Mouse (Mus musculus): ENCODE measurements around the gene Trpc4ap. TPM values are rescaled to one million over a fixed set of nuclear protein-coding genes. Genes with fewer than 3 reads are reported as not detected.

Gene Trpc4ap
- polyA plus RNA-seq, 1 experiment from 2014 or later, result 132 TPM

DNA sequence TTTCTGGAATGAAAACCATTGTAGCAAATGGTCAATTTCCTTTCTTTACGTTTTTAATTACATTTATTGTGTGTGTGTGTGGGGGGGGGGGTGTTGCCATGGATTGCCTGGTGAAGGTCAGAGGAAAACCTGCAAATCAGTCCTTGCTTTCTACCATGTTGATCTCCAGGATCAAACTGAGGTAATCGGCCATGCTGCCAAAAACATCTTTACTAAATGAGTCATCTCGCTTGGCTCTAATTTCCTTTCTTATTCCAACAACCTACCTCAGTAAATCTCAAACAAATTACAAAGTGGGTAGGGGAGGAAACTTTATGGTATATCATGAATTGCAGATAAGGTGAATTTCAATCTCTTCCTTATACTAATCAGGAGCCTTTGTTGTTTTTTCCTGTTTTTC is 104.0 kb downstream of the Trpc4ap start:
- no peak for DNase-seq
- no peaks in the 10 kb centered on the region for H3K9me3 ChIP-seq (ENCODE audit: low read depth, low read length)
- H3K27me3 ChIP-seq (ENCODE audit: insufficient read depth, low read length), result no peaks in the 10 kb centered on the region
- H3K27ac ChIP-seq (ENCODE audit: low read depth), result no peak overlapping the region
- no peak overlapping the region for H3K9ac ChIP-seq
- H3K4me1 ChIP-seq (ENCODE audit: insufficient read depth), result peaks cover 6% of the 10 kb centered on the region; the same call in 1 of the 2 replicates
- H3K4me3 ChIP-seq (ENCODE audit: low read depth, low read length), result no peak overlapping the region
- H3K4me2 ChIP-seq, result no peak overlapping the region
- WGBS, result 77% methylated on average over 3 of the region's 3 CpGs
- H3K36me3 ChIP-seq (ENCODE audit: insufficient read depth), result no peaks in the 10 kb centered on the region
- TF ChIP-seq CTCF (IDR thresholded peaks at IDR 0.05; ENCODE audit: low read depth), result no peak
- ATAC-seq (ENCODE audit: insufficient read depth), result no peak

DNA sequence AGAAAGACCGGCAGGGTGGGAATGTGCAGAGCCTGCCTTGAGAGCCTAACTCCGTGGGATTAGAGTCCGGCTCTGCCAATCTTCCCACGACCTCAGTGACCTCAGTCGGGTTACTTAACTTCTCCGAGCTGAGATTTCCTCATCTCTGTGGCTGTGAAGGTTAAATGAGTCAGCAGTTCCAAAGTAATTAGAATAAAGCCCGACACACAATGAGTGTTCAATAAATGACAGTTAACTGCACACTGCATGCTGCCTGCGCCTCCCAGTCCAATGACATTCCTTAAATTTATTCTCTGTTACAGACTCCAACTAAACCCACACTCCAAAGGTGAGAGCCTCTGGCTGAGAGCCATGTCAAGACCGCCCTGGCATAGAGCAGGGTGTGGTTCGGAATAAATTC is 106.7 kb downstream of the Trpc4ap start:
- TF ChIP-seq CTCF (IDR thresholded peaks at IDR 0.05; ENCODE audit: low read depth), result no peak
- ATAC-seq (ENCODE audit: insufficient read depth), result no peak
- Histone ChIP-seq H3K36me3 (ENCODE audit: insufficient read depth) (no peaks in the 10 kb centered on the region), H3K4me3 (ENCODE audit: low read depth, low read length) (no peak overlapping the region), H3K27me3 (ENCODE audit: insufficient read depth, low read length) (no peaks in the 10 kb centered on the region), H3K27ac (ENCODE audit: low read depth) (no peak overlapping the region), H3K4me2 (no peak overlapping the region), H3K9ac (no peak overlapping the region), H3K4me1 (ENCODE audit: insufficient read depth) (no peaks in the 10 kb centered on the region), H3K9me3 (ENCODE audit: low read depth, low read length) (no peaks in the 10 kb centered on the region)
- WGBS, result 62% methylated on average over 10 of the region's 10 CpGs
- DNase-seq, result no peak

DNA sequence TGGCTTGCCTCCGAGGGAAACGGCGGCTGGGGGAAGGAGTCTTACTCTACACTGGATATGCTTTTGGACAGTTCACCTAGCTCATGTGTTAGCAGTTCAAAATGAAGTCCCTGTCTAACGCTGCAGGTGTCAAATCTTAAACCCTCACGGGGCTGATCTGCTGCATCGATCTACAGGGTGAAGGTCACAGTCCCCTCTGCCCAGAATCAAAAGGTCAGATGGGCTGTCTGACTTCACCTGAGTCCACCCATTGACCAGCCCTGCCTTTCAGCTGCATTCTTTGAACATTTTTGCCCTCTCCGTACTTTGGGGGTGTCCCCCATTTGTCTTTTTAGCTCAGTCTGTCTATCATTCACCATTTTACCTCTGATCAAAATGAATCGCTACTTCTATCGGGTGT is 107.1 kb downstream of the Trpc4ap start:
- no peak for ATAC-seq (ENCODE audit: insufficient read depth)
- H3K36me3 ChIP-seq (ENCODE audit: insufficient read depth), result no peaks in the 10 kb centered on the region
- WGBS, result 87% methylated on average over 9 of the region's 9 CpGs
- H3K27me3 ChIP-seq (ENCODE audit: insufficient read depth, low read length), result no peaks in the 10 kb centered on the region
- H3K9ac ChIP-seq, result no peak overlapping the region
- H3K4me1 ChIP-seq (ENCODE audit: insufficient read depth), result no peaks in the 10 kb centered on the region
- no peak overlapping the region for H3K4me2 ChIP-seq
- H3K27ac ChIP-seq (ENCODE audit: low read depth), result no peak overlapping the region
- no peaks in the 10 kb centered on the region for H3K9me3 ChIP-seq (ENCODE audit: low read depth, low read length)
- no peak for DNase-seq
- TF ChIP-seq CTCF (IDR thresholded peaks at IDR 0.05; ENCODE audit: low read depth), result no peak
- H3K4me3 ChIP-seq (ENCODE audit: low read depth, low read length), result no peak overlapping the region

MicroRNA genes within 50 kb of the gene (microRNA counts, 519-probe panel; counts per million panel counts)
- microRNA mmu-miR-499, result 1,615 counts per million, percentile 12 among the panel's probes with 10 or more counts

Small RNAs within 50 kb of the gene (microRNA-seq; reads per million reads assigned to microRNA genes)
- gene Mir499 (ENCODE audit: borderline number of aligned reads), result 15.2 reads per million, percentile 28 among the genes with 10 or more reads in this experiment

Other genes starting within 250 kb of the Trpc4ap start
- gene Ncoa6, start 218.5 kb downstream of the Trpc4ap start, polyA plus RNA-seq (2014; fragmentation: Nextera tagmentation; extraction: Ambion mirVana), result 27.1 and 28.4 TPM in 2 replicates
- gene Acss2, start 174.4 kb downstream of the Trpc4ap start, polyA plus RNA-seq (2014; fragmentation: Nextera tagmentation; extraction: Ambion mirVana), result 7.5 and 7.9 TPM in 2 replicates
- gene Ggt7, start 174.1 kb downstream of the Trpc4ap start, polyA plus RNA-seq (2014; fragmentation: Nextera tagmentation; extraction: Ambion mirVana), result 2.1 and 2.6 TPM in 2 replicates
- 22.0 TPM in 2 replicates for gene Gss, start 99.6 kb downstream of the Trpc4ap start, polyA plus RNA-seq (2014; fragmentation: Nextera tagmentation; extraction: Ambion mirVana)
- 0.32 and 0.36 TPM in 2 replicates for gene Myh7b, start 81.2 kb downstream of the Trpc4ap start, polyA plus RNA-seq (2014; fragmentation: Nextera tagmentation; extraction: Ambion mirVana)
- gene Edem2, start 37.1 kb upstream of the Trpc4ap start, polyA plus RNA-seq (2014; fragmentation: Nextera tagmentation; extraction: Ambion mirVana), result 35.6 and 35.7 TPM in 2 replicates
- not detected in 2 replicates for gene Gm17581, start 43.5 kb upstream of the Trpc4ap start, polyA plus RNA-seq (2014; fragmentation: Nextera tagmentation; extraction: Ambion mirVana)
- 10.4 and 10.9 TPM in 2 replicates for gene Procr, start 58.7 kb upstream of the Trpc4ap start, polyA plus RNA-seq (2014; fragmentation: Nextera tagmentation; extraction: Ambion mirVana)
- gene Mmp24, start 83.0 kb upstream of the Trpc4ap start, polyA plus RNA-seq (2014; fragmentation: Nextera tagmentation; extraction: Ambion mirVana), result not detected in 2 replicates
- 8.9 and 9.2 TPM in 2 replicates for gene BC029722, start 127.0 kb upstream of the Trpc4ap start, polyA plus RNA-seq (2014; fragmentation: Nextera tagmentation; extraction: Ambion mirVana)
- 179 and 194 TPM in 2 replicates for gene Eif6, start 134.5 kb upstream of the Trpc4ap start, polyA plus RNA-seq (2014; fragmentation: Nextera tagmentation; extraction: Ambion mirVana)
- gene Fam83c, start 142.5 kb upstream of the Trpc4ap start, polyA plus RNA-seq (2014; fragmentation: Nextera tagmentation; extraction: Ambion mirVana), result 0.04 and 0.11 TPM in 2 replicates
- gene Uqcc1, start 237.9 kb upstream of the Trpc4ap start, polyA plus RNA-seq (2014; fragmentation: Nextera tagmentation; extraction: Ambion mirVana), result 52.0 and 52.9 TPM in 2 replicates
- not detected in 2 replicates for gene Gm15557, start 248.3 kb upstream of the Trpc4ap start, polyA plus RNA-seq (2014; fragmentation: Nextera tagmentation; extraction: Ambion mirVana)

Data from lung, embryonic 14.5 days (tissue).